Mouse (Mus musculus): Measurements from ENCODE around the gene Iqschfp. TPM values are rescaled to one million over a fixed set of nuclear protein-coding genes. Genes with fewer than 3 reads are reported as not detected.
A peak's percentile ranks its signal among the peaks of the same experiment; 100 is the strongest.

Iqschfp gene
- polyA plus RNA-seq, 1 experiment, result 1.2 TPM

DNA sequence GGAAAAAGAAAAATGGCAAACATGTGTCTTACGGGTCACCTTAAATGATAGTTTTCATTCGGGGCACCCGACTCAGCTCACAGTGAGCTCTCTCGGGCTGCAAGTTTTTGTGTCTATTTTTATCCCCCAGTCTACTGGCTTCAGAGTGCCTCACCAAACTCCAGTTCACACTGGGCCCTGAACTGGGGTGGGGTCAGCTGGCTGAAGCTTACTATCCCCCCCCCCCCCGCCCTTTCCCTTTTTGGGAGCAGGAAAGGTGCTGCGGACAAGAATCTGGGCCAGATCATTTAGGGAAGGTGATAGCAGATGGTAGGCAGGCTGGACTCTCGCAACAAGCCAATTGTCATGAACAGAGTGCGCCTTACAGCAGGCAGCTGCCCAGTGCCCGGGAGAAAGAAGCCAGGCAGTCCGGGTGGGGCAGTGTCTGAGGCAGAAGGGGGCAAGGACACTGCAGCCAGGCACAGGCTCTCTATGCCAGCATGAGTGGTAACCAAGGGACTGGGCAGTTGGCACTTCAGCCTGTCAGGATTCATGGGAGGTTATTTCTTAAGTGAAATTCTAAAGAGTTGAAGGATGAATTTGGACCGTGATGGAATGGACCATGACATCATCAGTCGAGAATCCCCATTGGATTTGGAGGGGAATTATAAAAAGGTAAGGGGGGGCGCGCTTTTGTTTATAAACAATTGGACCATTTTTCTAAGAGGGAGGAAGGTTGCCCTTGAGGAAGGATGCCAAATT lies 691.9 kb downstream of the Iqschfp start:
- H3K27me3 ChIP-seq (ENCODE audit: control insufficient read depth, insufficient read depth, low read length), result no peaks in the 10 kb centered on the region
- peak overlapping the region; percentile 96 for H3K27ac ChIP-seq (ENCODE audit: insufficient read depth, low read length)
- DNase-seq, result peak; percentile 86 to 95
- peak overlapping the region; percentile 54 for H3K4me3 ChIP-seq (replicated peaks; ENCODE audit: insufficient read depth, low read depth, low read length)
- H3K4me1 ChIP-seq (ENCODE audit: control insufficient read depth, insufficient read depth, low read length), result peaks cover 34% of the 10 kb centered on the region
- WGBS, result 1% methylated on average over 14 of the region's 14 CpGs
- TF ChIP-seq CTCF (IDR thresholded peaks at IDR 0.05; ENCODE audit: borderline replicate concordance, insufficient read depth, low read depth, low read length), result no peak
- TF ChIP-seq POLR2A (IDR thresholded peaks at IDR 0.05; ENCODE audit: borderline replicate concordance, insufficient read depth, low read length), result 0 out of 2 replicates have a peak, but pooled peaks have one; percentile 16

- Histone ChIP-seq H3K27me3 (ENCODE audit: control insufficient read depth, insufficient read depth, low read length) (no peaks in the 10 kb centered on the region), H3K4me3 (replicated peaks; ENCODE audit: insufficient read depth, low read depth, low read length) (no peak overlapping the region), H3K4me1 (ENCODE audit: control insufficient read depth, insufficient read depth, low read length) (peaks cover 34% of the 10 kb centered on the region), H3K27ac (ENCODE audit: insufficient read depth, low read length) (no peak overlapping the region)
- 31% methylated on average over 4 of the region's 4 CpGs for WGBS
- TF ChIP-seq CTCF (IDR thresholded peaks at IDR 0.05; ENCODE audit: borderline replicate concordance, insufficient read depth, low read depth, low read length) (no peak), POLR2A (IDR thresholded peaks at IDR 0.05; ENCODE audit: borderline replicate concordance, insufficient read depth, low read length) (no peak)
- DNase-seq, result peak; percentile 33 to 34
Observed at GRCm38 (mm10) chr3:68585213-68585612, 693.2 kb downstream of the Iqschfp start.

DNA sequence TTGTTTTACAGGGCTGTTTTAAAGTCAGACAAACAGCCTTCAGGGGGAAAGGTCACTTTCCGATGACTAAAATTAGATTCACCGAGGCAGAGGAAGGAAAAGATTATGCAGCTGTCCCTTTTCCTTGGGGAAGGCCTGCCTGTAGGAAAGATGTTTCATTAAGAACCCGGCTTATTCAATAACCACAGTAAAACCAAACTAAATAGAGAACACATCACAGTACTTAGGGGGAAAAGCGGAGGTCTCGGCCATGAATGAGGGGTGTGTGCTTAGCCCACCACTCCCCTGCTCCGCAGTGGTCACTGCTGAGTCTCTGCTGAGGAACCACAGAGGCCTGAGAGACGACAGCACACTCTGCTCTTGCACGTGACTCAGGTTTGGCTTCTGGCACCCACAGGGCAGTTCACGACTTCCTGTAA lies 694.6 kb downstream of the Iqschfp start:
- 0 out of 2 replicates have a peak overlapping the region, but pooled peaks have one; percentile 21 for H3K27ac ChIP-seq (ENCODE audit: insufficient read depth, low read length)
- TF ChIP-seq CTCF (IDR thresholded peaks at IDR 0.05; ENCODE audit: borderline replicate concordance, insufficient read depth, low read depth, low read length) (no peak), POLR2A (IDR thresholded peaks at IDR 0.05; ENCODE audit: borderline replicate concordance, insufficient read depth, low read length) (no peak)
- peaks cover 42% of the 10 kb centered on the region for H3K4me1 ChIP-seq (ENCODE audit: control insufficient read depth, insufficient read depth, low read length)
- no peaks in the 10 kb centered on the region for H3K27me3 ChIP-seq (ENCODE audit: control insufficient read depth, insufficient read depth, low read length)
- no peak overlapping the region for H3K4me3 ChIP-seq (replicated peaks; ENCODE audit: insufficient read depth, low read depth, low read length)
- peak in 1 of 2 experiments; percentile 33 for DNase-seq
- WGBS, result 26% methylated on average over 9 of the region's 9 CpGs

DNA sequence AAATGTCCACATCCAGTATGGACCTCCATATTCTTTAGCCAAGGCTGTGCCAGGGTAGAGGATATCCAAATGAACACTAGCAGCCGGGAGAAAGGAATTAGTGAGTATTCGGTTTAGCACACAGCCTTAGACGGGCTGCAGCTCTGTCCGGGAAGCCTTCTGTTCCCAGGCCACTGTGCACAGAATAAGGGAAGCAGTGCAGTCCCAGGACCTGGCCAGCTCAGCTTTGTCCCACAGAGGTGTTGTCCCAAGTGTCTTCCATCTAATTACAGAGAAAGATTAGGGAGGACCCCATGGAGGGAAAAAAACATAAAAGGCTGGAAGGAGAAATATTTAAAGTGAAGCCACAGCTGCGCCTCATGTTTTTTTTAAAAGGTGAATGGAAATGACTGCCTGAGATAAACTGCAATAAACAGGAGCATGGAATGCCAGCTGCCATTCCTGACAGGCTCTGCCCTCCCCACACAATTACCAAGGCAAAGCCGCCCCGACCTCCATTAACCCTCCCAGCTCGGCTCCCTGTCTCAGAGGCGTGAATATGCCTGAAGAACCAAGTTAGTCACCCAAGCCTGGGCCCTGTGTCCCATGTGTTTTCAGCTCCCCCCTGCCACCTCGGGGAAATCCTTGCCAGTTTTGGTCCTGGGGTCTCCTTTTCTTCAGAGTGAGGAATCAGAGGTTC lies 695.7 kb downstream of the Iqschfp start:
- peaks cover 43% of the 10 kb centered on the region for H3K4me1 ChIP-seq (ENCODE audit: control insufficient read depth, insufficient read depth, low read length)
- no peaks in the 10 kb centered on the region for H3K27me3 ChIP-seq (ENCODE audit: control insufficient read depth, insufficient read depth, low read length)
- no peak overlapping the region for H3K4me3 ChIP-seq (replicated peaks; ENCODE audit: insufficient read depth, low read depth, low read length)
- 34% methylated on average over 10 of the region's 10 CpGs for WGBS
- no peak for TF ChIP-seq POLR2A (IDR thresholded peaks at IDR 0.05; ENCODE audit: borderline replicate concordance, insufficient read depth, low read length)
- no peak for TF ChIP-seq CTCF (IDR thresholded peaks at IDR 0.05; ENCODE audit: borderline replicate concordance, insufficient read depth, low read depth, low read length)
- peak in 1 of 2 experiments; percentile 25 for DNase-seq
- no peak overlapping the region; the same call in 1 of the 2 replicates for H3K27ac ChIP-seq (ENCODE audit: insufficient read depth, low read length)

DNA sequence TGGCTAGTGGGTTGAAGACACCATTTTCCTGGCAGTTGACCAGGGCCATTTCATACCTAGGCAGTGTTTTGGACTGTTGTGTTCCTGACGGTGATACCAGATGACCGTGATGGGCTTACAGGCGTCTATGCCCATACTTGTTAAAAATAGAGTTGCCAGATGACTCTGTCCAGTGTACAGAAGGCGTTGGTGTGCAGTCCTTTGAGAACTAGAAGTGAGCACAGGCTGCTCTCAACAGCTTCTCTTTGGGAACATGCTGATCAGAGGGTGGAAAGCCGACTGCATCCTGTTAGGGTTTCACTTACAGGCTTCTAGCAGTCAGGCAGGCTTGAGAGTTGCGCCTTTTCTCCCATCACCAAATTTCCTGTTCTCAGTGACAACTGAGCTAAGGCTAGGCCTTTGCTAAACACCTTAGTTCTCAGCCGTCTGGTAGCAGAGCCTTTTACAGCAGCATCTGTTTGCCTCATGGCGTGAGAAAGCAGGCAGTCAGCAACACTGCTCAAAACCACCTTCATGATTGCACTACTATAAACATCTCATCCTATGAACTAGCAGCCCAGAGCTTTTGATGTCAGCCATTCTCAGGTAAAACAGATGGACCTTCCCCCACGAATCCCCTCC lies 697.3 kb downstream of the Iqschfp start:
- 20% methylated on average over 9 of the region's 9 CpGs for WGBS
- DNase-seq, result peak in 1 of 2 experiments; percentile 23
- H3K27ac ChIP-seq (ENCODE audit: insufficient read depth, low read length), result no peak overlapping the region; the same call in 1 of the 2 replicates
- TF ChIP-seq POLR2A (IDR thresholded peaks at IDR 0.05; ENCODE audit: borderline replicate concordance, insufficient read depth, low read length), result no peak
- TF ChIP-seq CTCF (IDR thresholded peaks at IDR 0.05; ENCODE audit: borderline replicate concordance, insufficient read depth, low read depth, low read length), result no peak
- H3K4me3 ChIP-seq (replicated peaks; ENCODE audit: insufficient read depth, low read depth, low read length), result no peak overlapping the region
- H3K27me3 ChIP-seq (ENCODE audit: control insufficient read depth, insufficient read depth, low read length), result no peaks in the 10 kb centered on the region
- peaks cover 49% of the 10 kb centered on the region for H3K4me1 ChIP-seq (ENCODE audit: control insufficient read depth, insufficient read depth, low read length)

DNA sequence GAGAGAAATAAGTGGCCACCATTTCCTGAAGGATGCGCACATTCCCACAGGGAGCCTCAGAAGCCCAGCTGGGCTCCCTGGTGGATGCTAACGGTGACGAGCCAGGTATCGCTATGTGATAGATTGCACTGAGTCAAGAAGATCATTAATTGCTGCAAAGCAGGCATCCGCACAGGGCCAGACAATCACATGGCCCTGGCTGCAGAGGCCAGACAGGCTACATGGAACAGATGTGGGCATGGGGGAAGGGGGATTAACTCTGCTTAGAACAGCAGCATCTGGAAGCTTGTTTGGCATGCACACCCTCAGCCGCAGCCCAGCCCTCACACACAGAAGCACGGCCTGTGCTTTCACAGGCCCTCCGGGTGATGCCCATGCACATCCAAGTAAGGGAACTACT lies 698.4 kb downstream of the Iqschfp start:
- TF ChIP-seq POLR2A (IDR thresholded peaks at IDR 0.05; ENCODE audit: borderline replicate concordance, insufficient read depth, low read length) (no peak), CTCF (IDR thresholded peaks at IDR 0.05; ENCODE audit: borderline replicate concordance, insufficient read depth, low read depth, low read length) (no peak)
- WGBS, result 23% methylated on average over 8 of the region's 8 CpGs
- peak in 1 of 2 experiments; percentile 23 for DNase-seq
- Histone ChIP-seq H3K4me3 (replicated peaks; ENCODE audit: insufficient read depth, low read depth, low read length) (no peak overlapping the region), H3K4me1 (ENCODE audit: control insufficient read depth, insufficient read depth, low read length) (peaks cover 49% of the 10 kb centered on the region), H3K27me3 (ENCODE audit: control insufficient read depth, insufficient read depth, low read length) (no peaks in the 10 kb centered on the region), H3K27ac (ENCODE audit: insufficient read depth, low read length) (peak overlapping the region; percentile 1; the same call in 1 of the 2 replicates)

DNA sequence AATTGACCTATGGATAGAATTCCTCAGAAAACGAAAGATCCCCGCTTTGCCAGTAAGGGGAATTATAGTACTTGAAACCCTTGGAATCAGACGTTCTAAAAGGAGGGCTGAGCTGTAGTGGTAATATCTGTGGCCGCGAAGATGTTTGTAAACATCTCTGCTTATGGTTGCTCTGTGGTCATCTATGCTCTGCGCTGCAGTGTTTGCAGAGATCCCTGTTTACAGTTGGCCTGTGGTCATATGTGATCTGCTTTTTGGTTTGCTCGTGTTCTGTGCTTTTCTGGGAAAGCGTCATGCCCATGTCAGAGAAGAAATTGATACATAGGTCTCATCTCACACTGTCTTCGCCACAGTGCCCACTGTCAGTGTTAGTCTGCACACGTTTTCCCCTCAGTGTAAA lies 700.5 kb downstream of the Iqschfp start:
- Histone ChIP-seq H3K27me3 (ENCODE audit: control insufficient read depth, insufficient read depth, low read length) (no peaks in the 10 kb centered on the region), H3K4me1 (ENCODE audit: control insufficient read depth, insufficient read depth, low read length) (peaks cover 42% of the 10 kb centered on the region), H3K27ac (ENCODE audit: insufficient read depth, low read length) (no peak overlapping the region), H3K4me3 (replicated peaks; ENCODE audit: insufficient read depth, low read depth, low read length) (no peak overlapping the region)
- no peak for DNase-seq
- WGBS, result 38% methylated on average over 10 of the region's 10 CpGs
- TF ChIP-seq POLR2A (IDR thresholded peaks at IDR 0.05; ENCODE audit: borderline replicate concordance, insufficient read depth, low read length), result no peak
